Mouse (Mus musculus): ENCODE measurements at regions not wholly inside any gene's neighbourhood (a gene's known extent, or its start where the extent isn't known, plus 50 kb on each side); places are given as distances from the start of the nearest gene placed in this dataset.

DNA sequence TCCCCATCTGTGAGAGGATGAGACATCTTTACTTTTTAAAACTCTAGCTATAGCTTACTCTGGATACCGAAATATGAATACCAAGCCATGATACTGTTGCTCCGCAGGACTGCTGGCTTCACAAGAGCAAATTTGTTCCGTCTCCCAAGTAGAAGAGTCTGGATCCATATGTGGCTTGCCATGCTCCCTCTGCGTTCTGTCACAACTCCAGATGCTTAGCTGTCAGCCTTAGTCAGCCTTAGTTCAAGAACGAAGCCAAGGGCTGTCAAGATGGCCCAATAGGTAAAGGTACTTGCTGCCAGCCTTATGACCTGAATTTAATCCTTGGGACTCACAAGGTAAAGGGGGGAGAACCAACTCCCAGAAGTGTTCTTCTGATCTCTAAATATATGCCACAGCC, 64.6 kb upstream of the Nabp1 start:
- H3K4me3 ChIP-seq: no peak overlapping the region
- DNase-seq (ENCODE audit: extremely low spot score in 1 of 2, low spot score in 2 of 2): no peak
- H3K27ac ChIP-seq: no peak overlapping the region
- intact Hi-C loops (cut with DNase I): no loop called here
- no peak for TF ChIP-seq CTCF (IDR thresholded peaks at IDR 0.05)

DNA sequence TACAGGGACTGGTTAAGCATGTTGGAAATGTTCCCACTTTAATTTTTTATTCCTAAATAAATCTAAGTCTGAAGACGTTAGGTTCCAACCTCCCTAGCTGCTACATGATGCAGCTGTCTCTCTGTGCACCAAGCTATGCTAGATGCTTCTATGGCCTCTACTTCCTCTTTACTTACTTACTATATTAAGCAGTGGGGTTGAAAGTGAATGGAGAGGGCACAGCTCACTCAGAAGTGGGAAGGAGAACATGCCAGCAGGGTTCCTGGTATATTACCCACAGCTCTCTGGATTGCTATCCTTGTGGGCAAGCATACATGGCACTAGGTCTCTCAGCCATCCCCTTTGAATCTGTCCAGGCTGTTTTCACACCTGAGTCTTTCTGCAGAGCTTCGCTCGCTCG, 61.4 kb upstream of the Nabp1 start:
- Histone ChIP-seq H3K4me3 (no peak overlapping the region), H3K27ac (no peak overlapping the region)
- no peak for TF ChIP-seq CTCF (IDR thresholded peaks at IDR 0.05)
- no peak for DNase-seq (ENCODE audit: extremely low spot score in 1 of 2, low spot score in 2 of 2)
- intact Hi-C loops (cut with DNase I): no loop called here

GRCm38 (mm10) chr1:51538836-51539235, 60.6 kb upstream of the Nabp1 start:
- TF ChIP-seq CTCF (IDR thresholded peaks at IDR 0.05): no peak
- no peak for DNase-seq (ENCODE audit: extremely low spot score in 1 of 2, low spot score in 2 of 2)
- no peak overlapping the region for H3K27ac ChIP-seq
- intact Hi-C loops (cut with DNase I): no loop called here
- no peak overlapping the region for H3K4me3 ChIP-seq

DNA sequence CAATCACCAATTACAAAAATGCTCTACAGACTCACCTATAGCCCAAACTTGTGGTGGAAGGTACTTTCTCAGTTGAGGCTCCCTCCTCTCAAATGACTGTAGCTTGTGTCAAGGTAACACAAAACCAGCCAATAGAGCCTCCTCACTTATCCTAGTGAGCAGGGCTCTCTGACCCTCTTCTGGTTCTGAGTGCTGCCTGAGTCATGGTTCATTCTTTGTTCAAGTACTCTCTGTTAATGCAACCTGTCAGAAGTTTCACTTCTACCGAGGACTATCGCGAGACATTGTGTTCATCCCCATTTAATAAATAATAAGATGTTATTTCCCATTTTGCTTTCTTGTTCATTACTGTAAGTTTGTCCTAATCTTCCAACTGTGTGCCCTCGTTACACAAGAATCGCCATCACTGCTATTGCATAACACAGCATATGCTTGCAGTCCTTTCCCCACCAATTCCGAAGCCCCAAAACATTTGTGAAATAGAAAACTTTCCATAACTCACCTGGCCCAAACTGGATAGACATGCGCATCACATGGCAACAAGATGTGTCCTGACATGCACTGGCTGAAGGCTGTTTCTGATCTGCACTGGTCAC, 59.6 kb upstream of the Nabp1 start:
- Histone ChIP-seq H3K27ac (no peak overlapping the region), H3K4me3 (no peak overlapping the region)
- intact Hi-C loops (cut with DNase I): no loop called here
- no peak for DNase-seq (ENCODE audit: extremely low spot score in 1 of 2, low spot score in 2 of 2)
- TF ChIP-seq CTCF (IDR thresholded peaks at IDR 0.05): no peak

DNA sequence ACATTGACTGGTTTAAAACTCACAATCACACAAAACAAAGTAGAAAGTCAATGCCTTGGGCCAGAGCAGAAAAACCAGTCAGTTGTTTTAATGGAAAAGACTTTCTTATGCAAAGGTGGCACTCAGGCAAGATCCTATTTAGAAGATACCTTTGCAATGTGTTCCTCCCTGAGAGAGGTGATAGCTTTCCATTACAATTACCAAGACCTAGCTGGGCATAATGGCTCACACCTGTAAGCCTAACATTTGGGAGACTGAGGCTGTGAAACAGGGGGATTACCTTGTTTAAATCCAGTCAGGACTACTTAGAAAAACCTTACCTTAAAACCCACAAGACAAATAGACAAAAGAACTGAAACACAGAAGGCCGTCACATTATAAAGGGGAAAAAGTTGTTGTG, 57.9 kb upstream of the Nabp1 start:
- intact Hi-C loops (cut with DNase I): no loop called here
- Histone ChIP-seq H3K27ac (no peak overlapping the region), H3K4me3 (no peak overlapping the region)
- no peak for DNase-seq (ENCODE audit: extremely low spot score in 1 of 2, low spot score in 2 of 2)
- no peak for TF ChIP-seq CTCF (IDR thresholded peaks at IDR 0.05)

- DNase-seq (ENCODE audit: extremely low spot score in 1 of 2, low spot score in 2 of 2): no peak
- intact Hi-C loops (cut with DNase I): no loop called here
- H3K27ac ChIP-seq: no peak overlapping the region
- no peak for TF ChIP-seq CTCF (IDR thresholded peaks at IDR 0.05)
- H3K4me3 ChIP-seq: no peak overlapping the region
Observed at GRCm38 (mm10) chr1:51535414-51535813, 57.2 kb upstream of the Nabp1 start.

DNA sequence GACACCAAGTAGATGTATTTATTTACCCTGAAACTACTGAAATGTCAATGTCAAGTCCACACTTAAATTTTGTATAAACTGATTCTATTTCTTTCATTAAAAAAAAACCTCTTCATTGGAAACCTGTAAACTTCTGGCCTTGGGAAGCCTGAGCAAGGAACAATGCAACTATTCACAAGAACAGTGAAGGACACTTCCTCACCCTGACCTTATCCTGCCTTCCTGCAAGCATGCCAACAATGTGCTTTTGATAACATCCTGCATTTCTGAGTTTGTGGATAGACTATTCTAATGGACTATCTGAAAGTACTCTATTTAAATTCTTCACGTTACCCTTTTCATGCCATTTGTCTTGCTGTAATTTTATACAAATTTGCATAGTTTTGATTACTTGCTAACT, 53.1 kb upstream of the Nabp1 start:
- Histone ChIP-seq H3K27ac (no peak overlapping the region), H3K4me3 (no peak overlapping the region)
- intact Hi-C loops (cut with DNase I): no loop called here
- no peak for DNase-seq (ENCODE audit: extremely low spot score in 1 of 2, low spot score in 2 of 2)
- TF ChIP-seq CTCF (IDR thresholded peaks at IDR 0.05): no peak

GRCm38 (mm10) chr1:51530191-51530926, 52.1 kb upstream of the Nabp1 start:
- no peak overlapping the region for H3K4me3 ChIP-seq
- no peak overlapping the region for H3K27ac ChIP-seq
- no peak for TF ChIP-seq CTCF (IDR thresholded peaks at IDR 0.05)
- intact Hi-C loops (cut with DNase I): no loop called here
- no peak for DNase-seq (ENCODE audit: extremely low spot score in 1 of 2, low spot score in 2 of 2)

- intact Hi-C loops (cut with DNase I): no loop called here
- no peak overlapping the region for H3K4me3 ChIP-seq
- no peak overlapping the region for H3K27ac ChIP-seq
- no peak for TF ChIP-seq CTCF (IDR thresholded peaks at IDR 0.05)
- no peak for DNase-seq (ENCODE audit: extremely low spot score in 1 of 2, low spot score in 2 of 2)
Observed at GRCm38 (mm10) chr1:51529653-51530052, 51.4 kb upstream of the Nabp1 start.

GRCm38 (mm10) chr1:51528671-51529070, 50.4 kb upstream of the Nabp1 start:
- no peak for DNase-seq (ENCODE audit: extremely low spot score in 1 of 2, low spot score in 2 of 2)
- Histone ChIP-seq H3K27ac (no peak overlapping the region), H3K4me3 (no peak overlapping the region)
- no peak for TF ChIP-seq CTCF (IDR thresholded peaks at IDR 0.05)
- intact Hi-C loops (cut with DNase I): no loop called here
